Mouse (Mus musculus) bone marrow macrophage, adult 2 months (primary cell): ENCODE results near the gene Fars2. TPM values are rescaled to one million over a fixed set of nuclear protein-coding genes. Genes with fewer than 3 reads are reported as not detected.

ENCODE experiments used
- H3K27ac ChIP-seq: 2 replicates; pipeline ENCODE4 v1.5.1; 2012; ENCODE audit warnings: low read depth, low read length; ENCODE audit not compliant: insufficient read depth
- H3K4me1 ChIP-seq: 2 replicates; pipeline ENCODE4 v1.6.1; 2012; ENCODE audit warnings: low read length; ENCODE audit not compliant: control insufficient read depth, insufficient read depth
- H3K4me3 ChIP-seq: 2 replicates; pipeline ENCODE4 v1.5.1; 2012; ENCODE audit warnings: mild to moderate bottlenecking, low read length, moderate library complexity; ENCODE audit not compliant: insufficient read depth
- CTCF ChIP-seq: IDR thresholded peaks from 2 replicates; pipeline ENCODE4 v1.5.1; 2012; ENCODE audit warnings: low read depth, mild to moderate bottlenecking, low read length, moderate library complexity
- POLR2A ChIP-seq: IDR thresholded peaks from 2 replicates; pipeline ENCODE4 v1.6.1; 2012; ENCODE audit warnings: mild to moderate bottlenecking, low read depth, low read length, borderline replicate concordance
- polyA plus RNA-seq: library from polyadenylated mRNA; stranded (reverse); fragments of >200 nt; gene quantifications from 2 replicates; pipeline ENCODE4 v1.2.4, GENCODE M21; 2012; ENCODE audit not compliant: missing spikeins, insufficient read depth, insufficient read length

Gene Fars2
- polyA plus RNA-seq, 1 experiment: 28.6 TPM

DNA sequence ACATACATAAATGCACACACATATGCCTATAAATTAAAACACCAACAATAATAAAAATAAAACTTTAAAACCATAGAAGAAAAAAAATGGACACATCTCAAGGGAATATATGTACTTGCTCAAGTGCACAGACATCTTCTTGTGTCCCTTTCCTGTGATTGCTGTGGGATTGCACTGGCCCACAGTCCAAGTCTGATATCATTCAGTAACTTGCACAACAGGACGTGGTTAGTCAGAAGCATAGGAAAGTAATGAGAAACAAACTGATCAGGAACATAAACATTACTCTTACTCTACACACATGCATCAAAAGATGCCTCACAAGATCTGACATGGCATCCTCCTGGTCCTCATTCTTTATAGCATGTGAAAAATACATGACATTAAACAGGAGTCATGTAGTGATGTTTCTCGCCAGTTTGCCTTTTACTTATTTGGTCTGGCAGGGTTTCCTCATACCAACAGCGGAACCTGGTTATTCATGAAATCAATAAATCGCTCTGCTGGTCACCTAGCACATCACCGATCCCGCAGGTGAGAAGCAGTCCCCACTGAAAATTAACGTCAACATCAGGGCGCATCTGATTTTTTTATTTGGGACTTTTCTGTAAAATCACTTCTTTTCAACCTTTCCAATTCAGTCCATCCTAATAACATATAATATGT lies 563.6 kb downstream of the Fars2 start:
- no peak overlapping the region for H3K27ac ChIP-seq
- no peak overlapping the region for H3K4me3 ChIP-seq
- TF ChIP-seq CTCF: no peak
- no peak for TF ChIP-seq POLR2A
- H3K4me1 ChIP-seq: no peaks in the 10 kb centered on the region

GRCm38 (mm10) chr13:36683581-36683980 lies 566.4 kb downstream of the Fars2 start:
- no peak for TF ChIP-seq CTCF
- TF ChIP-seq POLR2A: no peak
- H3K4me3 ChIP-seq: no peak overlapping the region
- H3K4me1 ChIP-seq: no peaks in the 10 kb centered on the region
- no peak overlapping the region for H3K27ac ChIP-seq

DNA sequence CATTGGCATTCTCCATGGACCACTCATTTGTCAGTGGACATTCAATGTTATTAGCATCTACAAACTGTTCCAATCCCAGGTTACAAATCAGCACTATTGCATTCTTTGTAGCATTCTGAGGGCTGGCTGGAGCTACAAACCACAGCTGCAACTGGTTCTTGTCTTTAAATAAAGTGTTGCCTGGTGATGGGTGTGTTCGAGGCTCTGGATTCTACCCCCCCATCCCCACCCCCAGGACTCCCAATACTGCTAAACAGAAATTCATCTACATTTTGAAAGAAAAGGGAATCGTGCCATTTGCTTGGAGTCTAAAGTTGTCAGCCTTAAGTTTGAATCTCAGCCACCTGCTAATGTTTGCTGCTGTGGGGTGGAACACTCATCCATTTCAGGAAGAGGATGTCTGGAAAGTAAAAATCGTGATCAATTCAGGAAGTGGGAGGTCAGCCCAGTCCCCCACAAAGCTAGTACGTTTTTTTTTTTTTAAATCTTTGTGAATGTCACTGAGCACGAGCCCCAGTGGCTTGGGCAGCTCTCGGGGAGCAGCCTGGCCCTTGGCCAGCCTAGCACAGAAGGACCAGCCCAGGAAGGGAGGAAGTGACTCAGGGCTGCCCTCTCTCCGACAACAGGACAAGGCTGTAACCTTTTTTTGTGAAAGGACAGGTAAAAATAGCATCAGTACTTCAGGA lies 578.4 kb downstream of the Fars2 start:
- Histone ChIP-seq H3K27ac (no peak overlapping the region), H3K4me3 (0 out of 2 replicates have a peak overlapping the region, but pooled peaks have one; percentile 27), H3K4me1 (peaks cover 11% of the 10 kb centered on the region)
- TF ChIP-seq POLR2A: no peak
- TF ChIP-seq CTCF: no peak

- TF ChIP-seq CTCF: no peak
- Histone ChIP-seq H3K4me1 (peaks cover 11% of the 10 kb centered on the region), H3K4me3 (0 out of 2 replicates have a peak overlapping the region, but pooled peaks have one; percentile 27), H3K27ac (no peak overlapping the region)
Measured at GRCm38 (mm10) chr13:36696351-36696771, 579.1 kb downstream of the Fars2 start.

DNA sequence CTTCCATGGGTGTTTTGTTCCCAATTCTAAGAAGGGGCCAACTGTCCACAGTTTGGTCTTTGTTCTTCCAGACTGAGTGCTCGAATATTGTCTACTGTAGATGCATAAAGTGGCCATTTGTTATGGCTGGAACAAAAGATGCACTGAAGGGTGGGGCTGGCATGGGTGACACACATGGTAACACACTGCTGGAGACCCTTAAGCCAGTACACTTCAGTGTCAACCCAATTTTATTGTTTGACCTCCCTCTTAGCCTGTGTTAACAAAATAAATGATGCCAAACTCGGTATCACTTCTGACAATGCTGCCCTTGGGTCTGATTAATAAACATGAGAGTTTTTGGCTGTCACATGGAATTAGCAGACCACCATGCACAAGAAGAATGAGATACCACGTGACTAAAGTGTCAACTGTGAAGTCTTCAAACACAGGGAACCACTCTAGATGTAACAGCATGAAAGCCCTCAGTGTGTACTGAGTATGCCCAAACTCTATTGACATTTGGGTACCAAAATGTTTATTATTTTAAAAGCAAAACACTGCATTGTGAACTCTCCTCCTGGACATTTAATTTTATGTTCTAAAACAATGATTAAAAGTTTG lies 590.0 kb downstream of the Fars2 start:
- TF ChIP-seq POLR2A: no peak
- TF ChIP-seq CTCF: no peak
- Histone ChIP-seq H3K4me1 (no peaks in the 10 kb centered on the region), H3K27ac (no peak overlapping the region), H3K4me3 (no peak overlapping the region)

DNA sequence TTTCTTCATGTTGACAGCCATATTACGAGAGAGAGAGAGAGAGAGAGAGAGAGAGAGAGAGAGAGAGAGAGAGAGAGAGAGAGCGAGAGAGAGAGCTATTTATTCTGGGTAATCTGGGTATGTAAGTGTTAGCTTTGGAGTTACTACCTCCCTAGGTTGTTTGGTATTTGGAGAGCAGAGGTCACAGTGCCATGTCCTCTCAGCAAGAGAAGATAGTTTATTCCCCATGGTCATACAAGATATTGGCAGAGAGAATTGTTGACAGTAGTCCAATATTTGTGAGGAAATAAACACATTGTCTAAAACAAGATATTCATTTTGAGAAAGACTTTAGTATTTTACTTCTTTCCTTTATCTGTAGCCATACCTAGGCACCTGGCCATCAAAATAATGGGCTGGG lies 596.9 kb downstream of the Fars2 start:
- Histone ChIP-seq H3K4me1 (no peaks in the 10 kb centered on the region), H3K4me3 (no peak overlapping the region), H3K27ac (no peak overlapping the region)
- no peak for TF ChIP-seq POLR2A
- no peak for TF ChIP-seq CTCF

- TF ChIP-seq CTCF: no peak
- TF ChIP-seq POLR2A: no peak
- no peak overlapping the region for H3K4me3 ChIP-seq
- no peak overlapping the region for H3K27ac ChIP-seq
- no peaks in the 10 kb centered on the region for H3K4me1 ChIP-seq
Measured at GRCm38 (mm10) chr13:36716708-36717107, 599.5 kb downstream of the Fars2 start.

DNA sequence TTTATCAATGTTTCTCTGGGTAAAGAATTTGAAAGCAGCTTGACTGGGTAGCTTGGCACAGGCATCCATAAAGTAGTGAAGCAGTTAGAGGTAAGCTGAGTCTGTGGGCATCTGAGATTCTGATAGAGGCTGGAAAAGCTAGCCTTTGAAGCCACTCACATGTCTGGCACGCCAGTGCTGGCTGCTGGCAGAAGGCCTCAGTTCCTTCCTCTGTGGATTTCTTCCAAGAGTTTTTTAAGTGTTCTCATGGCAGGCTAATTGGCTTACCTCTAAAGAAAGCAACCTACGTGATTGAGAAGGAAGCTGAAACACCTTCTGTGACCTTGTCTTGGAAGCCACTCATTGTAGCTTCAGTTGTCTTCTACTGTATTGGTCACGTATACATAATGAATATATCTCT lies 600.2 kb downstream of the Fars2 start:
- TF ChIP-seq POLR2A (no peak), CTCF (no peak)
- Histone ChIP-seq H3K4me3 (no peak overlapping the region), H3K4me1 (no peaks in the 10 kb centered on the region), H3K27ac (no peak overlapping the region)

DNA sequence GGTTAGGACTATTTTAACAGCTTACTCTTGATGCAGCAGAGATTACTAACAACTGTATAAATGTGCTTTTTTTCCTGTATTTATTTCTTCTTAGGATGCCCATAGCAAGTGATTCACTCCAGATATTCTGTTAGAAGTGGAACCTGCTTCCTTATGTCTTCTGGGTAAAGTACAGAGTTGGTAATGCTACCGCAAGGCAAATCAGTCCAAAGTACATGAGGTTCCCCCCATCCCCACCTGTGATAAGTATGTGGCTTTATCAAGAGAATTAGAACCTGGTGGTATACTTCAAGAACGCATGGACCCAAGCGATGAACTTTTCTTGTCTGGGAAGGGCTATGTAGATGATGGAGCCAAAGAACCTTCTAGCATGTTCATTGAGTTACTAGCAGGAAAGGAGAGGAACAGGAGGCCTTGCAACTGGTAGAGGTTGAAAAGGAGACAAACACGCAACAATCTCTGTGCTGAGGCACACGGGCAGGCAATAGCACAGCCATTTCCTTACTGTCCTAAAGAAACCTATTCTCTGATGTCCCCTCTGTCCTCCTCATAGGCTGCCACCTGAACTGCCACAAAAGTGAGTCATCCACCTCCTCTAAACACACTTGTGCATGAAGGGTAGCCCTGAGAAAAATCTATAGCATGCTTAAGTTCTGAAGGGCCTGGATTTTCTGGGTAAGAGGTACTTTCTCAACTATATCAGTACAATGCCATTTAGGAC lies 603.2 kb downstream of the Fars2 start:
- Histone ChIP-seq H3K4me3 (no peak overlapping the region), H3K27ac (no peak overlapping the region), H3K4me1 (no peaks in the 10 kb centered on the region)
- no peak for TF ChIP-seq POLR2A
- TF ChIP-seq CTCF: no peak

DNA sequence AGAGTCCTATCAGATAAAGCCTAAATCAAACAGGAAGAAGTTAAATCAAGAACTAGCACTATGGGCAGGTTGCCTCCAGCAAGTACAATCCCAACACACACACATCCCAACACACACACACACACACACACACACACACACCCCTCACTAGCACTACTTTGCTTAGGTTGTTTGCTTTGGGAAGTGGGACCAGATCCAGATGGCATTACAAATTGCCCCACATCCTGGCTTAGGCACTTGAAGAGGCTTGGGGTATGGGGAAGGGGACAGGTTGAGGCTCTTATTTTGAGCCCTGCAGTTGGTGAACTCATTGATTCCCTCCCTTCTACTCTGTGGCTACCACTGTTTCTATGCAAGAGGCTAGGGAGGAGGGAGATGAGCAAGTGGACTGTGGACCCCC lies 605.1 kb downstream of the Fars2 start:
- Histone ChIP-seq H3K27ac (no peak overlapping the region), H3K4me1 (no peaks in the 10 kb centered on the region), H3K4me3 (no peak overlapping the region)
- TF ChIP-seq CTCF (no peak), POLR2A (no peak)
